Mouse (Mus musculus) embryonic facial prominence, embryonic 12.5 days (tissue): ENCODE results near the gene Tradd. TPM values are rescaled to one million over a fixed set of nuclear protein-coding genes. Genes with fewer than 3 reads are reported as not detected.

Source experiments
- ATAC-seq: fragments of 200-750 bp; cut with Nextera tagmentation; 2 replicates; pipeline ENCODE4 v1.8.0; 2017; ENCODE audit not compliant: insufficient number of reproducible peaks, insufficient read depth, low FRiP score, low TSS enrichment
- H3K27ac ChIP-seq: fragments of 300-500 bp; sonication (generic); 2 replicates; pipeline ENCODE4 v1.5.1; 2016; ENCODE audit warnings: mild to moderate bottlenecking
- H3K27me3 ChIP-seq: fragments of 300-500 bp; sonication (generic); 2 replicates; pipeline ENCODE4 v1.6.1; 2016; ENCODE audit warnings: mild to moderate bottlenecking, moderate library complexity
- H3K36me3 ChIP-seq: fragments of 300-500 bp; sonication (generic); 2 replicates; pipeline ENCODE4 v1.6.1; 2016; ENCODE audit warnings: mild to moderate bottlenecking
- H3K4me1 ChIP-seq: fragments of 300-500 bp; sonication (generic); 2 replicates; pipeline ENCODE4 v1.6.1; 2016
- H3K4me2 ChIP-seq: fragments of 300-500 bp; sonication (generic); replicated peaks from 2 replicates; pipeline ENCODE4 v1.6.1; 2016; ENCODE audit warnings: mild to moderate bottlenecking, moderate library complexity
- H3K4me3 ChIP-seq: fragments of 300-500 bp; sonication (generic); 2 replicates; pipeline ENCODE4 v1.5.1; 2016; ENCODE audit warnings: mild to moderate bottlenecking
- H3K9ac ChIP-seq: fragments of 300-500 bp; sonication (generic); 2 replicates; pipeline ENCODE4 v1.6.1; 2016; ENCODE audit warnings: mild to moderate bottlenecking, moderate library complexity
- H3K9me3 ChIP-seq: fragments of 300-500 bp; sonication (generic); 2 replicates; pipeline ENCODE4 v1.6.1; 2016; ENCODE audit warnings: mild to moderate bottlenecking, moderate library complexity
- WGBS: fragments of 180-500 bp; shearing (Covaris S2); methylation state at CpG from one replicate; pipeline ENCODE4 v1.1.7; 2016; 5-methylcytosine and 5-hydroxymethylcytosine counted together
- polyA plus RNA-seq: library from polyadenylated mRNA; unstranded; fragments of >200 nt; fragmentation: Nextera tagmentation; extraction: Ambion mirVana; gene quantifications from 2 replicates; pipeline ENCODE4 v1.2.1, GENCODE M21; 2016

Tradd gene
- polyA plus RNA-seq, 1 experiment from 2014 or later, result 17.4 TPM

- Histone ChIP-seq H3K27me3 (peaks cover 99% of the 10 kb centered on the region), H3K27ac (no peak overlapping the region), H3K4me2 (peak overlapping the region; percentile 83), H3K9me3 (peaks cover 5% of the 10 kb centered on the region; the same call in 1 of the 2 replicates), H3K4me1 (peaks cover 34% of the 10 kb centered on the region), H3K9ac (peak overlapping the region; percentile 54), H3K4me3 (peak overlapping the region; percentile 42), H3K36me3 (no peaks in the 10 kb centered on the region)
- peak; percentile 44 for ATAC-seq
- WGBS, result under 1% methylated on average over 65 of the region's 65 CpGs
Measured at GRCm38 (mm10) chr8:105268342-105269074, 4.1 kb upstream of the Tradd start.

GRCm38 (mm10) chr8:105266775-105267174 is 2.4 kb upstream of the Tradd start:
- Histone ChIP-seq H3K4me1 (peaks cover 34% of the 10 kb centered on the region), H3K9me3 (peaks cover 5% of the 10 kb centered on the region; the same call in 1 of the 2 replicates), H3K9ac (no peak overlapping the region), H3K4me2 (no peak overlapping the region), H3K27ac (no peak overlapping the region), H3K4me3 (no peak overlapping the region), H3K27me3 (peaks cover 95% of the 10 kb centered on the region), H3K36me3 (no peaks in the 10 kb centered on the region)
- ATAC-seq, result no peak
- 12% methylated on average over 13 of the region's 13 CpGs for WGBS

GRCm38 (mm10) chr8:105265128-105265527 is 719 bp upstream of the Tradd start:
- no peak for ATAC-seq
- Histone ChIP-seq H3K9me3 (peaks cover 5% of the 10 kb centered on the region; the same call in 1 of the 2 replicates), H3K4me2 (peak overlapping the region; percentile 73), H3K36me3 (no peaks in the 10 kb centered on the region), H3K4me3 (peak overlapping the region; percentile 56), H3K4me1 (peaks cover 26% of the 10 kb centered on the region), H3K27me3 (peaks cover 95% of the 10 kb centered on the region), H3K9ac (no peak overlapping the region), H3K27ac (no peak overlapping the region)
- 13% methylated on average over 10 of the region's 10 CpGs for WGBS

GRCm38 (mm10) chr8:105263244-105263912 is 1.0 kb downstream of the Tradd start:
- Histone ChIP-seq H3K36me3 (no peaks in the 10 kb centered on the region), H3K27me3 (peaks cover 95% of the 10 kb centered on the region), H3K9ac (no peak overlapping the region), H3K4me1 (peaks cover 27% of the 10 kb centered on the region), H3K4me3 (peak overlapping the region; percentile 56), H3K4me2 (peak overlapping the region; percentile 73; the same call in 1 of the 2 replicates), H3K9me3 (peaks cover 5% of the 10 kb centered on the region; the same call in 1 of the 2 replicates), H3K27ac (no peak overlapping the region)
- no peak for ATAC-seq
- WGBS, result 36% methylated on average over 16 of the region's 16 CpGs

- H3K9me3 ChIP-seq, result peaks cover 5% of the 10 kb centered on the region; the same call in 1 of the 2 replicates
- no peak overlapping the region for H3K4me3 ChIP-seq
- H3K36me3 ChIP-seq, result no peaks in the 10 kb centered on the region
- H3K27ac ChIP-seq, result no peak overlapping the region
- no peak for ATAC-seq
- H3K27me3 ChIP-seq, result peaks cover 94% of the 10 kb centered on the region
- peaks cover 19% of the 10 kb centered on the region for H3K4me1 ChIP-seq
- 84% methylated on average over 12 of the region's 12 CpGs for WGBS
- no peak overlapping the region for H3K9ac ChIP-seq
- no peak overlapping the region for H3K4me2 ChIP-seq
Measured at GRCm38 (mm10) chr8:105261326-105261980, 3.0 kb downstream of the Tradd start.

- WGBS, result 68% methylated on average over 7 of the region's 7 CpGs
- Histone ChIP-seq H3K4me1 (peaks cover 20% of the 10 kb centered on the region), H3K36me3 (no peaks in the 10 kb centered on the region), H3K4me2 (no peak overlapping the region), H3K9ac (no peak overlapping the region), H3K27ac (no peak overlapping the region), H3K4me3 (no peak overlapping the region), H3K27me3 (peaks cover 94% of the 10 kb centered on the region), H3K9me3 (no peaks in the 10 kb centered on the region)
- ATAC-seq, result no peak
Measured at GRCm38 (mm10) chr8:105260371-105261099, 3.9 kb downstream of the Tradd start.

GRCm38 (mm10) chr8:105259721-105260320 is 4.6 kb downstream of the Tradd start:
- Histone ChIP-seq H3K9me3 (no peaks in the 10 kb centered on the region), H3K27me3 (peaks cover 87% of the 10 kb centered on the region), H3K4me2 (peak overlapping the region; percentile 69), H3K4me1 (peaks cover 24% of the 10 kb centered on the region), H3K9ac (peak overlapping the region; percentile 42; the same call in 1 of the 2 replicates), H3K4me3 (peak overlapping the region; percentile 34), H3K36me3 (no peaks in the 10 kb centered on the region), H3K27ac (no peak overlapping the region)
- WGBS, result 4% methylated on average over 30 of the region's 30 CpGs
- peak; percentile 22 for ATAC-seq

GRCm38 (mm10) chr8:105258911-105259720 is 5.3 kb downstream of the Tradd start:
- Histone ChIP-seq H3K27ac (no peak overlapping the region), H3K9ac (peak overlapping the region; percentile 42; the same call in 1 of the 2 replicates), H3K27me3 (peaks cover 81% of the 10 kb centered on the region), H3K9me3 (no peaks in the 10 kb centered on the region), H3K4me1 (peaks cover 26% of the 10 kb centered on the region), H3K36me3 (no peaks in the 10 kb centered on the region), H3K4me3 (peak overlapping the region; percentile 34), H3K4me2 (peak overlapping the region; percentile 69)
- 3% methylated on average over 55 of the region's 55 CpGs for WGBS
- ATAC-seq, result peak; percentile 29

GRCm38 (mm10) chr8:105257318-105258114 is 6.9 kb downstream of the Tradd start:
- ATAC-seq, result no peak
- no peaks in the 10 kb centered on the region for H3K9me3 ChIP-seq
- no peak overlapping the region for H3K4me3 ChIP-seq
- H3K4me1 ChIP-seq, result peaks cover 27% of the 10 kb centered on the region
- no peak overlapping the region for H3K27ac ChIP-seq
- no peak overlapping the region for H3K4me2 ChIP-seq
- peaks cover 65% of the 10 kb centered on the region for H3K27me3 ChIP-seq
- H3K36me3 ChIP-seq, result no peaks in the 10 kb centered on the region
- H3K9ac ChIP-seq, result no peak overlapping the region
- 69% methylated on average over 7 of the region's 7 CpGs for WGBS

- peak within 1 kb of the TSS; percentile 96 for H3K4me2 ChIP-seq
- H3K9me3 ChIP-seq, result no peaks in the 10 kb centered on the region
- peaks cover 23% of the 10 kb centered on the region for H3K36me3 ChIP-seq
- H3K4me1 ChIP-seq, result peaks cover 27% of the 10 kb centered on the region
- peak; percentile 49; the same call in 1 of the 2 replicates for ATAC-seq
- H3K9ac ChIP-seq, result peak within 1 kb of the TSS; percentile 72
- WGBS, result 1% methylated on average over 14 of the region's 14 CpGs
- H3K27ac ChIP-seq, result peak within 1 kb of the TSS; percentile 73; the same call in 1 of the 2 replicates
- peaks cover 43% of the 10 kb centered on the region for H3K27me3 ChIP-seq
- H3K4me3 ChIP-seq, result peak within 1 kb of the TSS; percentile 66
Measured at GRCm38 (mm10) chr8:105254966-105255350, 9.5 kb downstream of the Tradd start, which contains the start of gene B3gnt9. B3gnt9 (minus strand) TSS chr8:105255153.
